ENCODE assay signal across 8 mouse cellular contexts in the genomic region with DNA sequence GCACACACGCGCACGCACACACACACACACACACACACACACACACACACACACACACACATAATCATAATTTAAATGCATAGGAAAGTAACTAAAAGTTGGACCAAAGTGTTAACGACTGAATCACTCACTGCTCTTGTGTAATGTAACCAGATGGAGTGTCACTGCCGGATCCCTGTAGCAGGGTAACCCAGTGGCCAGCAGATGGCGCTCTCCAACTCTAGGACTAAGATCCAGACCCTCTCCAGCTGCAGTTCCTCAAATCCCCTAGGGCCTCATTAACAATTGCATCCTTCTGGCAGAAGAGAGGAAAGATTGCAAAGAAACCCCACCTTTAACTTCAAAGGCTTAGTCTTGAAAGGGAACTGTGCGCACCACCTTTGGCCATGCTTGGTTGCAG.
DNase-seq lines count a peak whose midpoint lies in the region; ATAC-seq lines count a peak whose summit lies in the region.

No protein-coding gene starts in this region.

- peak; percentile 91 for ATAC-seq in embryonic facial prominence, embryonic 14.5 days (ENCODE audit: low read depth)
- peak; percentile 90 for ATAC-seq in kidney, embryonic 15.5 days (replicated peaks; ENCODE audit: low FRiP score)
- peak; percentile 86 for ATAC-seq in neural tube, embryonic 12.5 days (ENCODE audit: low FRiP score, low read depth)
- ATAC-seq in stomach, embryonic 16.5 days (ENCODE audit: insufficient read depth, low FRiP score) = peak; percentile 68; the same call in 1 of the 2 replicates

- DNase-seq in 3T3-L1 (ENCODE audit: low read depth, low spot score) (peak; percentile 85), liver (peak; percentile 78)
- peak; percentile 66 for DNase-seq in adrenal gland, adult 2 months
- peak; percentile 94 for DNase-seq in embryonic facial prominence, embryonic 14.5 days (ENCODE audit: low spot score)
- peak; percentile 75 for DNase-seq in heart, adult 8-10 months (ENCODE audit: low spot score)

- H3K9ac ChIP-seq in embryonic facial prominence, embryonic 14.5 days (ENCODE audit: low read depth, low read length) = no peak overlapping the region
- H3K9ac ChIP-seq in kidney, embryonic 15.5 days = no peak overlapping the region
- H3K9ac ChIP-seq in neural tube, embryonic 12.5 days = no peak overlapping the region
- no peak overlapping the region for H3K9ac ChIP-seq in stomach, embryonic 16.5 days (ENCODE audit: low read length)

- H3K4me2 ChIP-seq in embryonic facial prominence, embryonic 14.5 days (ENCODE audit: low read depth, low read length) = peak overlapping the region; percentile 13; the same call in 1 of the 2 replicates
- H3K4me2 ChIP-seq in kidney, embryonic 15.5 days = no peak overlapping the region
- no peak overlapping the region for H3K4me2 ChIP-seq in neural tube, embryonic 12.5 days (replicated peaks)
- peak overlapping the region; percentile 35; the same call in 1 of the 2 replicates for H3K4me2 ChIP-seq in stomach, embryonic 16.5 days (ENCODE audit: low read depth, low read length)

- 0 out of 2 replicates have a peak, but pooled peaks cover 3% of the 10 kb centered on the region for H3K4me1 ChIP-seq in embryonic facial prominence, embryonic 14.5 days (ENCODE audit: control insufficient read depth, insufficient read depth, low read length)
- peaks cover 7% of the 10 kb centered on the region; the same call in 1 of the 2 replicates for H3K4me1 ChIP-seq in kidney, embryonic 15.5 days
- H3K4me1 ChIP-seq in neural tube, embryonic 12.5 days = no peaks in the 10 kb centered on the region
- H3K4me1 ChIP-seq in stomach, embryonic 16.5 days (ENCODE audit: control insufficient read depth, insufficient read depth, low read length) = no peaks in the 10 kb centered on the region; the same call in 1 of the 2 replicates

- H3K4me3 ChIP-seq in embryonic facial prominence, embryonic 14.5 days (ENCODE audit: low read depth, low read length) = no peak overlapping the region
- no peak overlapping the region for H3K4me3 ChIP-seq in kidney, embryonic 15.5 days (replicated peaks)
- no peak overlapping the region for H3K4me3 ChIP-seq in neural tube, embryonic 12.5 days
- H3K4me3 ChIP-seq in stomach, embryonic 16.5 days (replicated peaks; ENCODE audit: low read length) = no peak overlapping the region

- no peak overlapping the region for H3K27ac ChIP-seq in embryonic facial prominence, embryonic 14.5 days (replicated peaks; ENCODE audit: low read depth, low read length)
- H3K27ac ChIP-seq in kidney, embryonic 15.5 days = no peak overlapping the region
- no peak overlapping the region for H3K27ac ChIP-seq in neural tube, embryonic 12.5 days
- peak overlapping the region; percentile 70 for H3K27ac ChIP-seq in stomach, embryonic 16.5 days (ENCODE audit: low read length)

- H3K9me3 ChIP-seq in embryonic facial prominence, embryonic 14.5 days (ENCODE audit: control insufficient read depth, low read length) = no peaks in the 10 kb centered on the region
- H3K9me3 ChIP-seq in kidney, embryonic 15.5 days (replicated peaks) = no peaks in the 10 kb centered on the region
- no peaks in the 10 kb centered on the region for H3K9me3 ChIP-seq in neural tube, embryonic 12.5 days
- H3K9me3 ChIP-seq in stomach, embryonic 16.5 days (replicated peaks; ENCODE audit: control insufficient read depth, low read length) = no peaks in the 10 kb centered on the region

- no peaks in the 10 kb centered on the region for H3K36me3 ChIP-seq in embryonic facial prominence, embryonic 14.5 days (ENCODE audit: control insufficient read depth, insufficient read depth, low read length)
- no peaks in the 10 kb centered on the region for H3K36me3 ChIP-seq in kidney, embryonic 15.5 days
- H3K36me3 ChIP-seq in neural tube, embryonic 12.5 days = no peaks in the 10 kb centered on the region
- H3K36me3 ChIP-seq in stomach, embryonic 16.5 days (ENCODE audit: control insufficient read depth, insufficient read depth, low read length) = no peaks in the 10 kb centered on the region

- 33% methylated on average over 7 of the region's 7 CpGs for WGBS in embryonic facial prominence, embryonic 14.5 days
- 29% methylated on average over 7 of the region's 7 CpGs for WGBS in kidney, embryonic 15.5 days
- WGBS in neural tube, embryonic 12.5 days = 35% methylated on average over 7 of the region's 7 CpGs
- WGBS in stomach, embryonic 16.5 days = 29% methylated on average over 7 of the region's 7 CpGs

- no peaks in the 10 kb centered on the region for H3K27me3 ChIP-seq in embryonic facial prominence, embryonic 14.5 days (replicated peaks; ENCODE audit: control insufficient read depth, insufficient read depth, low read length)
- no peaks in the 10 kb centered on the region for H3K27me3 ChIP-seq in kidney, embryonic 15.5 days
- H3K27me3 ChIP-seq in neural tube, embryonic 12.5 days (replicated peaks) = no peaks in the 10 kb centered on the region
- no peaks in the 10 kb centered on the region for H3K27me3 ChIP-seq in stomach, embryonic 16.5 days (ENCODE audit: control insufficient read depth, insufficient read depth, low read length)

Comparison
In these comparisons a context has a peak if more than half of its experiments do, and no peak if none do; other contexts are left out.
1. H3K4me2 ChIP-seq: peak in embryonic facial prominence, embryonic 14.5 days (single experiment) and stomach, embryonic 16.5 days (single experiment); none in kidney, embryonic 15.5 days (single experiment) and neural tube, embryonic 12.5 days (single experiment).
2. Peak in every context shown above with its lines, with median percentiles within 50 percentile points of each other: DNase-seq and ATAC-seq.